Mouse (Mus musculus) lung, embryonic 16.5 days (tissue): Measurements from ENCODE around the gene Zfp385b. TPM values are rescaled to one million over a fixed set of nuclear protein-coding genes. Genes with fewer than 3 reads are reported as not detected.
"Not testable (repeated sequence)": the region's sequence is repeated elsewhere in the genome, so short reads cannot be mapped to it uniquely, and the experiment has no call there.

ENCODE experiments used
- ATAC-seq: fragments of 200-750 bp; cut with Nextera tagmentation; 2 replicates; pipeline ENCODE4 v1.8.0; 2017; ENCODE audit warnings: low read depth, mild to moderate bottlenecking, moderate library complexity
- H3K27ac ChIP-seq: fragments of 300-500 bp; sonication (generic); 2 replicates; pipeline ENCODE4 v1.5.1; 2014; ENCODE audit warnings: mild to moderate bottlenecking, control low read depth, low read length
- H3K27me3 ChIP-seq: fragments of 300-500 bp; sonication (generic); 2 replicates; pipeline ENCODE4 v1.6.1; 2014; ENCODE audit warnings: low read depth, low read length, mixed read lengths; ENCODE audit not compliant: control insufficient read depth, insufficient read depth
- H3K36me3 ChIP-seq: fragments of 300-500 bp; sonication (generic); 2 replicates; pipeline ENCODE4 v1.6.1; 2014; ENCODE audit warnings: low read length; ENCODE audit not compliant: control insufficient read depth, insufficient read depth
- H3K4me1 ChIP-seq: fragments of 300-500 bp; sonication (generic); replicated peaks from 2 replicates; pipeline ENCODE4 v1.6.1; 2014; ENCODE audit warnings: low read length, mixed read lengths; ENCODE audit not compliant: control insufficient read depth, insufficient read depth
- H3K4me2 ChIP-seq: fragments of 300-500 bp; sonication (generic); 2 replicates; pipeline ENCODE4 v1.6.1; 2014; ENCODE audit warnings: low read depth, low read length, control low read depth
- H3K4me3 ChIP-seq: fragments of 300-500 bp; sonication (generic); 2 replicates; pipeline ENCODE4 v1.5.1; 2014; ENCODE audit warnings: mild to moderate bottlenecking, low read length, control low read depth
- H3K9ac ChIP-seq: fragments of 300-500 bp; sonication (generic); 2 replicates; pipeline ENCODE4 v1.6.1; 2014; ENCODE audit warnings: low read length, control low read depth
- H3K9me3 ChIP-seq: fragments of 300-500 bp; sonication (generic); 2 replicates; pipeline ENCODE4 v1.6.1; 2016; ENCODE audit warnings: low read length; ENCODE audit not compliant: control insufficient read depth
- WGBS: fragments of 180-500 bp; shearing (Covaris S2); extraction: QIAGEN DNeasy Blood & Tissue Kit; methylation state at CpG from one replicate; pipeline ENCODE4 v1.1.7; 2014; 5-methylcytosine and 5-hydroxymethylcytosine counted together
- polyA plus RNA-seq: library from polyadenylated mRNA; unstranded; fragments of >200 nt; fragmentation: Nextera tagmentation; extraction: Ambion mirVana; gene quantifications from 2 replicates; pipeline ENCODE4 v1.2.1, GENCODE M21; 2015

The Zfp385b gene
- polyA plus RNA-seq, 1 experiment from 2014 or later = 7.0 TPM

- H3K9me3 ChIP-seq = no peaks in the 10 kb centered on the region
- H3K9ac ChIP-seq = no peak overlapping the region
- 63% methylated on average over 10 of the region's 10 CpGs for whole genome bisulfite sequencing
- ATAC-seq = no peak
- no peak overlapping the region for H3K27ac ChIP-seq
- no peaks in the 10 kb centered on the region for H3K36me3 ChIP-seq
- H3K27me3 ChIP-seq = no peaks in the 10 kb centered on the region
- no peak overlapping the region for H3K4me2 ChIP-seq
- no peaks in the 10 kb centered on the region for H3K4me1 ChIP-seq
- no peak overlapping the region for H3K4me3 ChIP-seq
Observed at GRCm38 (mm10) chr2:77461413-77461812, 358.0 kb downstream of the Zfp385b start.

GRCm38 (mm10) chr2:77460011-77460410 is 359.4 kb downstream of the Zfp385b start:
- H3K27me3 ChIP-seq = no peaks in the 10 kb centered on the region
- no peak overlapping the region for H3K9ac ChIP-seq
- H3K36me3 ChIP-seq = no peaks in the 10 kb centered on the region
- H3K9me3 ChIP-seq = no peaks in the 10 kb centered on the region
- no peak for ATAC-seq
- 0 out of 2 replicates have a peak, but pooled peaks cover 2% of the 10 kb centered on the region for H3K4me1 ChIP-seq
- H3K4me3 ChIP-seq = no peak overlapping the region
- H3K27ac ChIP-seq = no peak overlapping the region
- 75% methylated on average over 6 of the region's 6 CpGs for WGBS
- no peak overlapping the region for H3K4me2 ChIP-seq

GRCm38 (mm10) chr2:77458431-77458830 is 361.0 kb downstream of the Zfp385b start:
- Histone ChIP-seq H3K9me3 (no peaks in the 10 kb centered on the region), H3K4me2 (no peak overlapping the region), H3K27ac (no peak overlapping the region), H3K36me3 (no peaks in the 10 kb centered on the region), H3K4me1 (peaks cover 2% of the 10 kb centered on the region; the same call in 1 of the 2 replicates), H3K4me3 (no peak overlapping the region), H3K9ac (no peak overlapping the region), H3K27me3 (no peaks in the 10 kb centered on the region)
- no peak for ATAC-seq
- 77% methylated on average over 6 of the region's 6 CpGs for WGBS

- H3K4me2 ChIP-seq = no peak overlapping the region
- peak overlapping the region; percentile 66 for H3K27ac ChIP-seq
- peak; percentile 80 for ATAC-seq
- 15% methylated on average over 1 of the region's 1 CpGs for WGBS
- no peaks in the 10 kb centered on the region for H3K9me3 ChIP-seq
- no peak overlapping the region for H3K4me3 ChIP-seq
- no peaks in the 10 kb centered on the region for H3K36me3 ChIP-seq
- H3K9ac ChIP-seq = no peak overlapping the region
- peaks cover 2% of the 10 kb centered on the region; the same call in 1 of the 2 replicates for H3K4me1 ChIP-seq
- H3K27me3 ChIP-seq = no peaks in the 10 kb centered on the region
Observed at GRCm38 (mm10) chr2:77457120-77457519, 362.3 kb downstream of the Zfp385b start.

GRCm38 (mm10) chr2:77456602-77457001 is 362.8 kb downstream of the Zfp385b start:
- Histone ChIP-seq H3K4me3 (no peak overlapping the region), H3K27ac (peak overlapping the region; percentile 66), H3K9ac (no peak overlapping the region), H3K36me3 (no peaks in the 10 kb centered on the region), H3K4me2 (no peak overlapping the region), H3K9me3 (no peaks in the 10 kb centered on the region), H3K27me3 (no peaks in the 10 kb centered on the region), H3K4me1 (peaks cover 2% of the 10 kb centered on the region; the same call in 1 of the 2 replicates)
- peak; percentile 57; the same call in 1 of the 2 replicates for ATAC-seq
- 35% methylated on average over 4 of the region's 4 CpGs for WGBS

GRCm38 (mm10) chr2:77454341-77454937 is 365.0 kb downstream of the Zfp385b start:
- 43% methylated on average over 7 of the region's 7 CpGs for WGBS
- H3K4me2 ChIP-seq = no peak overlapping the region
- no peak for ATAC-seq
- H3K4me1 ChIP-seq = peaks cover 4% of the 10 kb centered on the region; the same call in 1 of the 2 replicates
- H3K4me3 ChIP-seq = no peak overlapping the region
- H3K9ac ChIP-seq = no peak overlapping the region
- H3K36me3 ChIP-seq = no peaks in the 10 kb centered on the region
- no peak overlapping the region for H3K27ac ChIP-seq
- H3K9me3 ChIP-seq = no peaks in the 10 kb centered on the region
- H3K27me3 ChIP-seq = no peaks in the 10 kb centered on the region

GRCm38 (mm10) chr2:77453786-77454185 is 365.7 kb downstream of the Zfp385b start:
- ATAC-seq = no peak
- Histone ChIP-seq H3K4me2 (no peak overlapping the region), H3K27ac (no peak overlapping the region), H3K4me1 (peaks cover 4% of the 10 kb centered on the region), H3K36me3 (no peaks in the 10 kb centered on the region), H3K27me3 (no peaks in the 10 kb centered on the region), H3K9me3 (no peaks in the 10 kb centered on the region), H3K4me3 (no peak overlapping the region), H3K9ac (no peak overlapping the region)
- 23% methylated on average over 3 of the region's 3 CpGs for WGBS

- not testable (repeated sequence) for H3K4me2 ChIP-seq, H3K4me1 ChIP-seq, H3K4me3 ChIP-seq, H3K9ac ChIP-seq, H3K27me3 ChIP-seq, H3K9me3 ChIP-seq, H3K36me3 ChIP-seq, H3K27ac ChIP-seq
- WGBS = 30% methylated on average over 5 of the region's 5 CpGs
- peak; percentile 26; the same call in 1 of the 2 replicates for ATAC-seq
Observed at GRCm38 (mm10) chr2:77450017-77450416, 369.4 kb downstream of the Zfp385b start.

GRCm38 (mm10) chr2:77448951-77449480 is 370.4 kb downstream of the Zfp385b start:
- Histone ChIP-seq H3K27ac (no peak overlapping the region; the same call in 1 of the 2 replicates), H3K27me3 (no peaks in the 10 kb centered on the region), H3K9me3 (no peaks in the 10 kb centered on the region), H3K4me3 (no peak overlapping the region), H3K4me2 (no peak overlapping the region), H3K36me3 (no peaks in the 10 kb centered on the region), H3K9ac (no peak overlapping the region), H3K4me1 (peaks cover 5% of the 10 kb centered on the region)
- peak; percentile 64 for ATAC-seq
- WGBS = 16% methylated on average over 8 of the region's 8 CpGs
